Mouse (Mus musculus): ENCODE results near the gene Gstz1. TPM values are rescaled to one million over a fixed set of nuclear protein-coding genes. Genes with fewer than 3 reads are reported as not detected.

Gene Gstz1
- total RNA-seq, 1 experiment from 2014 or later = 6.9 TPM

Other genes starting within 250 kb of the Gstz1 start
- gene Cipc, start 200.1 kb upstream of the Gstz1 start, total RNA-seq (2017) = 20.4 and 21.2 TPM in 2 replicates
- gene Zdhhc22, start 156.7 kb upstream of the Gstz1 start, total RNA-seq (2017) = not detected in 2 replicates
- gene Tmem63c, start 125.8 kb upstream of the Gstz1 start, total RNA-seq (2017) = not detected in 2 replicates
- not detected in 2 replicates for gene Ngb, start 44.6 kb upstream of the Gstz1 start, total RNA-seq (2017)
- gene Pomt2, start 803 bp downstream of the Gstz1 start, total RNA-seq (2017) = 4.2 and 8.1 TPM in 2 replicates
- gene Samd15, start 52.6 kb downstream of the Gstz1 start, total RNA-seq (2017) = 2.0 and 3.5 TPM in 2 replicates
- 43.3 and 44.7 TPM in 2 replicates for gene Tmed8, start 53.3 kb downstream of the Gstz1 start, total RNA-seq (2017)
- 16.8 and 20.3 TPM in 2 replicates for gene Noxred1, start 91.6 kb downstream of the Gstz1 start, total RNA-seq (2017)
- gene Vipas39, start 119.1 kb downstream of the Gstz1 start, total RNA-seq (2017) = 50.5 and 52.8 TPM in 2 replicates
- 113 and 118 TPM in 2 replicates for gene Ahsa1, start 119.3 kb downstream of the Gstz1 start, total RNA-seq (2017)
- not detected in 2 replicates for gene Ism2, start 152.5 kb downstream of the Gstz1 start, total RNA-seq (2017)
- 133 and 147 TPM in 2 replicates for gene Sptlc2, start 241.2 kb downstream of the Gstz1 start, total RNA-seq (2017)

All from neutrophil, adult 5-6 weeks (primary cell).